Mouse (Mus musculus): ENCODE measurements at regions not wholly inside any gene's neighbourhood (a gene's known extent, or its start where the extent isn't known, plus 50 kb on each side); places are given as distances from the start of the nearest gene placed in this dataset.
A peak's percentile ranks its signal among the peaks of the same experiment; 100 is the strongest.

- no peak for DNase-seq (ENCODE audit: low spot score)
Observed at GRCm38 (mm10) chr12:99643016-99643415, 79.6 kb upstream of the Foxn3 start.

GRCm38 (mm10) chr12:99642131-99642895 is 78.9 kb upstream of the Foxn3 start:
- no peak for DNase-seq (ENCODE audit: low spot score)

GRCm38 (mm10) chr12:99641278-99641677 is 77.9 kb upstream of the Foxn3 start:
- no peak for DNase-seq (ENCODE audit: low spot score)

GRCm38 (mm10) chr12:99640214-99641151 is 77.1 kb upstream of the Foxn3 start:
- DNase-seq (ENCODE audit: low spot score) = no peak

- DNase-seq (ENCODE audit: low spot score) = no peak
Observed at GRCm38 (mm10) chr12:99639847-99640213, 76.4 kb upstream of the Foxn3 start.

GRCm38 (mm10) chr12:99639118-99639517 is 75.7 kb upstream of the Foxn3 start:
- no peak for DNase-seq (ENCODE audit: low spot score)

GRCm38 (mm10) chr12:99637986-99638385 is 74.6 kb upstream of the Foxn3 start:
- DNase-seq (ENCODE audit: low spot score) = no peak

GRCm38 (mm10) chr12:99636234-99636633 is 72.9 kb upstream of the Foxn3 start:
- no peak for DNase-seq (ENCODE audit: low spot score)

- DNase-seq (ENCODE audit: low spot score) = no peak
Observed at GRCm38 (mm10) chr12:99635361-99635760, 72.0 kb upstream of the Foxn3 start.

GRCm38 (mm10) chr12:99634726-99635125 is 71.3 kb upstream of the Foxn3 start:
- no peak for DNase-seq (ENCODE audit: low spot score)

- DNase-seq (ENCODE audit: low spot score) = no peak
Observed at GRCm38 (mm10) chr12:99633678-99634077, 70.3 kb upstream of the Foxn3 start.

- no peak for DNase-seq (ENCODE audit: low spot score)
Observed at GRCm38 (mm10) chr12:99632988-99633387, 69.6 kb upstream of the Foxn3 start.

- DNase-seq (ENCODE audit: low spot score) = no peak
Observed at GRCm38 (mm10) chr12:99629606-99630005, 66.2 kb upstream of the Foxn3 start.

GRCm38 (mm10) chr12:99628421-99628820 is 65.0 kb upstream of the Foxn3 start:
- DNase-seq (ENCODE audit: low spot score) = no peak

- peak; percentile 93 for DNase-seq (ENCODE audit: low spot score)
Observed at GRCm38 (mm10) chr12:99627898-99628231, 64.5 kb upstream of the Foxn3 start.

- no peak for DNase-seq (ENCODE audit: low spot score)
Observed at GRCm38 (mm10) chr12:99627201-99627897, 64.0 kb upstream of the Foxn3 start.

- DNase-seq (ENCODE audit: low spot score) = no peak
Observed at GRCm38 (mm10) chr12:99626147-99626546, 62.8 kb upstream of the Foxn3 start.

GRCm38 (mm10) chr12:99625094-99625493 is 61.7 kb upstream of the Foxn3 start:
- DNase-seq (ENCODE audit: low spot score) = no peak

GRCm38 (mm10) chr12:99622238-99622637 is 58.9 kb upstream of the Foxn3 start:
- no peak for DNase-seq (ENCODE audit: low spot score)

GRCm38 (mm10) chr12:99617241-99617804 is 53.9 kb upstream of the Foxn3 start:
- no peak for DNase-seq (ENCODE audit: low spot score)

GRCm38 (mm10) chr12:99614420-99614819 is 51.0 kb upstream of the Foxn3 start:
- DNase-seq (ENCODE audit: low spot score) = no peak
